Mouse (Mus musculus): ENCODE measurements around the gene Cntnap2. TPM values are rescaled to one million over a fixed set of nuclear protein-coding genes. Genes with fewer than 3 reads are reported as not detected.

The Cntnap2 gene
- polyA plus RNA-seq, 1 experiment from 2014 or later, result 0.48 TPM

DNA sequence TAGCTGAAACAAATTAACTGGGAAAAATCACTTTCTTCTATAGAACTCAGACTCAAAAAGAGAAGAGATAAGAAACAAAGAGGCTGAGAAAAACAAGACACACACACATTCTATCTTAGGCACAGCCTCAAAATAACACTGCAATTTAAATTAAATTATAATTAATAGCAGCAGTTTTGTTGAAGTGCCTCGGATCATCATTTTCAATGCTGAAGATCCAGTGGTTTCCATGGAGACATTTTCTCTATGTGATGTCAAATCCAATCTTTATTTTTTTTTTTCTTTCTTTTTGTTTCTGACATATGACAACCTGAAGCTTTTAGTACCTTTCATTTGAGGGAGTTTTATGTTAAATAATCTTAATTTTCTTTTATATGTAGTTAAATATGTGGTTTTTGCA lies 2228.6 kb downstream of the Cntnap2 start:
- DNase-seq (ENCODE audit: low spot score), result no peak

DNA sequence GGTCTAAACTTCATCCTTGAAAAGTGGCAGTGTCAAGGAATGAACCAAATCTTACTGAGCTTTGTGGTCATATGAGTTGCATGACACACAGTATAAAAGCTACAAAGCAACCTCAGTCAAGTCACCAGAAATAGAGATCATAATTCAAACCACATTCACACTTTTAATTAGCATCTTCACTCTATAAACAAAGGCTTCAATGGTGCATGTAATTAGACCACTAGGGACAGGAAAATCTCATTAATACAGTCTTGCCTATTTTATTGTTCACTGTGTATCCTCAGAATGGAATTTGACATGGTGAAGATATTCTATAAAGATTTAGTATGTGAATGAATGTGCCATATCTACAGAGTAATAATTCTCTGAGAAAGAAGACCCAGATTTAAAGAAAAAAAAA lies 2232.8 kb downstream of the Cntnap2 start:
- DNase-seq (ENCODE audit: low spot score), result no peak

DNA sequence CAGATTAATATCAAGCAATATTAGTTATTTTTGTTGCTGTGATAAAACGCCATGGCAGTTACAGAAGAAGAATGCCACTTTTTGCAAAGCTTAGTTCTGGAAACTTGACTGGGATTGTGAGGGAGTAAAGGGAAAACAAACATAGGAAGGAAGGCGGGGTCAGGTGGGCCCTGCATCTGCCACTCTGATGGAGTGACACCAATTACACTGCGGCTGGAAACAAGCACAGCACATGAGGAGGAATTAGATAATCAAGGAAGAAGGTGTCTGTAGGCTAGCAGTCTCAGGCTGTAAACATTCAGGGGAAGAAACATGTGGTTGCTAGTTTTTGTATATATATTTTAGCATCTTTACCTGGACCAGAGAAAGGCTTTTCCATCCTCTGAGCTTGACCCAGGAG lies 2233.3 kb downstream of the Cntnap2 start:
- no peak for DNase-seq (ENCODE audit: low spot score)

DNA sequence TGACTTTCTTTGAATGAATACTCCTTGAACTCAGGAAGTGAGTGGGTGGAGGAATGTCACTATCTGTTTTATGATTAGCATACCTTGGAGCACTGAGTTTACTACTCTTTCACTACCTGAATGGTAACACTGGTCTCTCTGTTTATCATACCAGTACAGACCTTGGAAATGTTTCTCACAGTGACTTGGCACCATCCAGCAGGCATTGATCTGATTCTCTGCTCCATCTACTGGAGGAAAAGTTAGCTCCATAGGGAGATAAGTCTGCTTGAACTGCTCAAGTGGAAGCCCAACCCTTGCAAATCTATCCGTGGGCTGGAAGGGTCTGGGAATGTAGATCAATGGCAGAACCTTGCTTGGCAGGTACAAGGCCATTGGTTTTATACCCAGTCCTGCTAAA lies 2235.3 kb downstream of the Cntnap2 start:
- no peak for DNase-seq (ENCODE audit: low spot score)

DNA sequence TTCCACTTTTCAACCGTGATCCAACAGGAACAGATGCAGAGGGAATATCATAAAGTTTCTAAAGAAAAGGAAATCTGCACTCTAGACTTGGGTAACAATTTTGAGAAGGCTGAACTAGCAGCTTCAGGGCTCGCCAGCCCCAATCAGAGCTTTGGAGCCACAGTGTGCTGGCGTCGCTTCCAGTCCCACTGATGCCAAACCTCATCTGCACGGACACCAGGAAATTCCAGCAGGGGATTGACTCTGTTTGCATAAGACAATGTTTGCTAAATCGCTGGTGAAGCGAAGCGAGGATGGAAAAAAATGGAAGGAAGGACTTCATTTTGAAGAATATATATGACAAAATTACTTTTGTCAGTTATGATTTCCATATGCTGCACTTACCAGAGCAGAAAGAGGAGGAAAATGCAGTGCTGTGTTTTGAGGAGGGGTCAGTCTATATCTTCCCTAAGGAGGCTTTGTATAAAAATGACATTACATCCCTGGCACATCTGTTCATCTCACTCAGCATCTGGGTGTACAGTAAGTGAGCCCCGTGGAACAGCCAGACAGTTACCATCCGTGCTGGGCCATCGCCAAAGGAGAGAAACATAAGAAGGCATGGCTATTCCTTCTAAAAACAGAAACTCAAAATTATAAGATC lies 2245.8 kb downstream of the Cntnap2 start:
- no peak for DNase-seq (ENCODE audit: low spot score)

DNA sequence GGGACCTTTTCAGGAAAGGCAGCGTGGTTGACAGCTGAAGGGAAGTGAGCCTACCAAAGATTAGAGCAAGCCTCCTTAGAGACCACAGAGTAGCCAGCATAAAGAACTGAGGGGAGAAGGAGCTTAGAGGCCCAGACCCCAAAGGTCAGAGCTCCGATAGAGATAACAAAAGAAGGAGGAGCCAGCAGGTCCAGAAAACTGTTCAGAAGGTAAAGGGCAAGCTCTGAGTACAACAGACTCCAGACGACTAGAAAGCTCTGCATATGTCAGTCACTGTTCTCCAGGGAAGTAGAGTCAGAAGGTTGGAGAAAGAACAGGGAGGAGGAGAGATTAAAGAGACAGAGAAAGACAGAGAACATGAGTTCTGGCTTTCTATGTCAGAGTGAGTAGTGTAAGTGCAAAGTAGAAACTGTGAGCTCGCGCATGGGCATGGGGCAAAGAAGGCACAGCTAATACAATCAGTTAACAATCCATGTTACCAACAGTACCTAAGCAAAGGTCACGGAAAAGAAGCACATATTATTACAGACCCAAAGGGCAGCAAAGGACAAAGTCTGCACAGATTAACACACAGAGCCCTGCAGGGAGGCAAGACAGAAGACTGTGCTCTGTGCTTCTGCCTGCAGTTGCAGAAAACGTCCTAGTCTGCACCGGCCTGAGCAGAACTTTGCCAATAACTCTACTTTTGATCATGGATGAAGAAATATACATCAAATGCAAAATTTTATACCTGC lies 2247.1 kb downstream of the Cntnap2 start:
- DNase-seq (ENCODE audit: low spot score), result no peak

DNA sequence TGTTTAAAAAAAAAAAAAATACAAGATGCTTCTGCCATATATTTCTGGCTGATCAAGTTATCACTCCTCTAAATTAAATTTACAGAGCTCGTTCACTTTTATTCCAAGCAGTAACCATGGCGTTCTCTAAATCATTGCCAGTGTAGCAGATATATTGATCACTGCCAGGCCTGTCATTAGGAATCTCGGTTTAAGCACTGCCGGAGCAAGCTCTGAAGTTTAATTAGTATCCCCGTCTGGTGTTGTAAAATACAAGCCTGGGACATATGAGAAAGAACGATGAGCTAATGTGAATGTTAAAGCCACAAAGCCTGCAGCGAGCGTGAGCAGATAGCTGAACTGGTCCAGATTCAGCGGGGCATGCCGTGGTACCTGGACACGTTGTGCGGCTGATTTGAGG lies 2247.8 kb downstream of the Cntnap2 start:
- DNase-seq (ENCODE audit: low spot score), result no peak

DNA sequence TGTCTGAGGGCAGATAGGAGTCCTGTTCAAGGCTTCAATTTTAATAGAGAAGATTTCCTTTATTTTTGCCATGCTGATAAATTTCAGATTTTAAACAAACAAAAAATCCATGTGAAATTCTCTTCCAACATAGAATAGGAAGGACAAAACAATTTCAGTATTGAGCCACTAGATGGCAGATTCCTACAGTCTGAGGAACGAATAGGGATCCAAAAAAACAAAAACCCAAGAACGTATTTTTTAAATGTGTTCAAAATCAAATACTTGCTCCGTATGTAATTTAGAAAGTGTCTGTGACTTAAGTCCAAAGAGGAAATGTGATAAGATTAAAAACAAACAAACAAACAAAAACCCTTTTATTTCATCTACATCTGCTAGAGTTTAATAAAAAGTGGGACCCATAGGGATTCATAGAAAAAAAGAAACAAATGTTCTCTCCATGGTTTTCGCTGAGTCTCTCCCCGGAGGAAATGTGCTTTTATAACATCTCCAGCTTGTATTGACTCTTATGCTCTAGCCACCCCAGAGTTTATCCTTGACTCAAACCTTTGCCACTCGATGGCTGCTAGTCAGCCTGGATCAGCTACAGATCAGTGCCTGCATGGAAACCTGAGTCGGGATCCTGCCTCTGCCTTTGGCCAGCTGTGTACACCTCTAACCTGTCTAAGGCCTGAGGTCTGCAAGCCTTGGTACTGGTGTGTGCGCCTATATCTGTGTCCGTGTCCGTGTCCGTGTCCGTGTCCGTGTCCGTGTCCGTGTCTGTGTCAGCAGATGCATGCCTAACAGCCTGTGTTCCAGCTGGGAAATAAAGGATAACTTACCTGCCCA lies 2255.6 kb downstream of the Cntnap2 start:
- DNase-seq (ENCODE audit: low spot score), result peak; percentile 56

DNA sequence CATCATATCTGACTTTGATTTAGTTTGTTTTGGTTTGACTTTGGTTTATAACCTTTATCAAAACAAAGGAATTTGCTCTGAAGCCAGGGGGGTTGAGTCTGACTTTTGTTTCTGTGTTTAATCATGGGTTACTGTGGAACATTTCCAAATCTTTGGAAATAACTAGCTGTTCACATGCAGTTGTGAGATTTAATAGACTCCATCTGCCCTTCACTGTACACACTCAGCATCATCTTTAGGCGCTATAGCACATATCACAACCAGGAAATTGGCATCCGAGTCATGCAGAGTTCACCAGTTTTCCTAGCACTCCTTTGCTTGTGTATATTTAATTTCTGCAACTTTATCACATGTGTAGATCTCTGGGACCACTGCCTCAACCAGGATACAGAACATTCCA lies 2256.3 kb downstream of the Cntnap2 start:
- no peak for DNase-seq (ENCODE audit: low spot score)

DNA sequence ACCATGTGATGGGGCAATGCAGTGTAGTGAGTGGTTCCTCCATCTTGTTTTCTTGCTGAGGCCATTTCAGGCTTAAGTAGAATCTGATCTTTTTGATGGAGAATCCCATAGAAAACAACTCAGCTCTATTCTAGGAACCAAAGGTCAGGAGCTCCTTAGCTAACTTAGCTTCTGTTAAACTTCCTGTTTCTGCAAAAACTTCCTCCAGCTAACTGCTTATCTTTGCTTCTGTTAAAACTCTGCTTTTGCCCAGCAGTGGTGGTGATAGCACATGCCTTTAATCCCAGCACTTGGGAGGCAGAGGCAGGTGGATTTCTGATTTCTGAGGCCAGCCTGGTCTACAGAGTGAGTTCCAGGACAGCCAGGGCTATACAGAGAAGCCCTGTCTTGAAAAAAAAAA lies 2258.1 kb downstream of the Cntnap2 start:
- DNase-seq (ENCODE audit: low spot score), result no peak

DNA sequence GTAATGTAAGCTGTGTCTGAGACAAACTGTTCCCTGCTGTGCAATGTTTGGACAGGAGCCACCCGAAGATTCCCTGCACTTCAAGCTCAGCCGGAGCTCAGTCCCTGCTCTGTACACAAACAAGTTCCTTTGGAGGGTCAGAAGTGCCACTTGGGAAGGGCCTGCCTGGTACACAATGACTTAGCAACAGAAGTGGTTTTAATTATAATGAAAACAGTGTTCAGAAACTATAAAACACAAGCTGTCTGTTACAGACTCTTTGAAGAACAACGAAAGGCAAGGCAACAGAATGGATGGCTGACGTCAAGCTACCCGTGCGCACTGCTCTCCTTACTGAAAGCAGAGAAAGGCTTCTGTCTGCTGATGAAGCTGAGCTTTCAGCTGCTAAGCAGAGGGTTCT lies 2259.5 kb downstream of the Cntnap2 start:
- DNase-seq (ENCODE audit: low spot score), result no peak

DNA sequence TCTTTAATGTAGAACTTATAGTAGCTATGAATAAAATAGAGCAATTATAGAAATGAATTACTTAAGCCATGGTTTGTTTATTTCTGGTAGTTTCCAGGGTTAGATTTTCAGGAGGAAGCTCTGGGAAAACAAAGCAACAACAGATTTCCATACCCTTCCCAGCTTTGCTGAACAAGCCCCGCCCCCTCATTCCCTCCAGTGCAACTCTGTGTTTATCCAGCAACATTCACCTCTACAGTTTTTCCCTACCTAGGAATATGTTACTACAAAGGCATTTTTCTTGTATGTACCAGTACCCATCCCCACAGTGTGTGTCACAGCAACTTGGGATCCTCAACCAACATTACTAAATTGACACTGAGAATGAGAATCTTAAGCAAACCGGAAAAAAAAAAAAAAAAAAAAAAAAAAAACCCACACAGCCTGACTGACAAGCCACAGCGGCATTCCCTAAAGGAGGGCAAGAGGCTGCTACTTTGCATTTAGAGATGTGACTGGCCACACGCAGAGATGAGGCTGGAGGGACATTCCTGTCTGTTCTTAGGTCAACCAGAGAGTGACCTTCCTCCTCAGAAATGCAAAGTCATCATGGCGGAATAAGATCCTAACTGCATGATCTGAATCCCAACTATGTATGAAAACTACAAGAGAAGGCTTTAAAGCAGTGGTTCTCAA lies 2260.3 kb downstream of the Cntnap2 start:
- no peak for DNase-seq (ENCODE audit: low spot score)

DNA sequence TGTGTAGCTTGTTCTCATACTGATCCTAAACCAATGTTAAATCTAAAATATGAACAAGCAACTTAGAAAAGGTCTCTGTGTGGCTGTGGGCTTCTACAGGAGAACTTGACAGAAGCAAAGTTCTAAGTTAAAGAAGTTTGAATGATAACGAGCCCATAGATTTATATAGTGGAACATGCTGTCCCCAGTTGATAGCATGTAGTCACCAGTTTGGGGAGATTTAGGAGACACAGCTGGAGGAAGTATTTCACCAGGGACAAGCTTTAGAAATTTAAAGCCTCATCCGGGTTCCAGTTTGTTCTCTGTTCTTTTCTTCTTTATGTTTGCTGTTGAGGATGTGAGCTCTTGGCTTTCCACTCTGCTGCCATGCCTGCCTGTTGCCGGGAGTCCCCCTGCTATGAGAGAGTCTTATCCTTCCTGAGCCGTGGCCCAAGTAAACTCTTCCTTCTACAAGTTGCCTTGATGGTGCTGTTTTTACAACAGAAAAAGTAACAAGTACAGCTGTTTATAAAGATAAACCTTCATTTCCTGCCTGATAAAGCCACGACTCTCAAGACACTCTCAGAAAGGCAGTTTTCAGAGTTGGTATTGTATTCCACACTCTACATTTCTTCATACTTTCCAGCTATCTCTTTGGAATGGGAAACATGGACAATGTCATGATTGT lies 2264.1 kb downstream of the Cntnap2 start:
- DNase-seq (ENCODE audit: low spot score), result no peak

DNA sequence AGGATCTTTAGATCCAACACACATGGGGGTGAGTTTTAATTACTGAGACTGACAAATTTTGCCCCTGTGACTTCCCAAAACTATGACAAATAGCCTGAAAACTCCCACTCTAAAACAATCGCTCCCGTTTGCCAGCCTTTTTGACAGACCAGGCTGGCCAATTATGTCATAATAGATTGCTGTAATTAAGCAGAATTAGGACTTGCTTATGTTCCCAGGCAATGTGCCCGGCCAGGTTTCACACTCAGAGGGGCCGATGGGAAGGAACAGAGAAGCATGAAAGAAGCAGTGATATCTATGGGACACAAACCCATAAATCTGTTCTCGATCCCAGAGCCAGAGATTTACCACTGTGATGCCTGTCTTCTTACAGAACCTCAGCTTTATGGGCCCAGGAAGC lies 2264.7 kb downstream of the Cntnap2 start:
- no peak for DNase-seq (ENCODE audit: low spot score)

DNA sequence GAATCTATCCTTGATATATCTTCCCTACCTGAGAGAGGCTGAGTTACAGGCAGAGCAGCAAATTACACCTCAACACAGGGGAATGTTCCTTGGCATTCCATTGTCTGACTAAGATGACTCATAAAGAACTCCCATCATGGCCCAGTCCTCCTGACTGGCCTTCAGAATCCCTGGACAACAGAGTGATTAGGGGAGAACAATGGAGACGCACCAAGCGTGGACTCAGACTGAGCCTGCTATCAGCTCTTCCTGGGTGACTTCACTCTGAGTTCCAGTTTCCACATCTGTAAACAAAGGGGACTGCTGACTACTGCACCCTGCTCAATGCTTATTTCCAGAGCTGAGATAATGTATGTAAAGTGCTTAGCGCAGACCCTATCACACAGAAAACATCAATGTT lies 2269.1 kb downstream of the Cntnap2 start:
- DNase-seq (ENCODE audit: low spot score), result no peak

DNA sequence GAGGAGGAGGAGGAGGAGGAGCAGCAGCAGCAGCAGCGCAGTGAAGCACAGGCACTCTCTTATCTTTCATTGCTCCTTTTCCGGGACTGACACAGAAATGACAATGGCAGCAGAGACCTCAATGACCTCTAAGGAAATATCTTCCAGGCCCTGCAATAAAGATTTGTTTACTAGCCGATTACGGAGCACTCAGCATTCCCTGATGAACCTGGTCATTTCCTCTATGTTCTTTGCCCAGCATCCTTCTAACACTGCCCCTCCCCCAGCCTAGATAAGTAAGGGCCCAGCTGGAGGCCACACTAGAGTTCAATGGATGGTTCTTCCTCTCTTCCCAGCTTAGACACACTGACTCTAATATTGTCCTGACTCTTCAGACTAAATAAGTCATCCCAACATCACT lies 2270.1 kb downstream of the Cntnap2 start:
- DNase-seq (ENCODE audit: low spot score), result no peak

DNA sequence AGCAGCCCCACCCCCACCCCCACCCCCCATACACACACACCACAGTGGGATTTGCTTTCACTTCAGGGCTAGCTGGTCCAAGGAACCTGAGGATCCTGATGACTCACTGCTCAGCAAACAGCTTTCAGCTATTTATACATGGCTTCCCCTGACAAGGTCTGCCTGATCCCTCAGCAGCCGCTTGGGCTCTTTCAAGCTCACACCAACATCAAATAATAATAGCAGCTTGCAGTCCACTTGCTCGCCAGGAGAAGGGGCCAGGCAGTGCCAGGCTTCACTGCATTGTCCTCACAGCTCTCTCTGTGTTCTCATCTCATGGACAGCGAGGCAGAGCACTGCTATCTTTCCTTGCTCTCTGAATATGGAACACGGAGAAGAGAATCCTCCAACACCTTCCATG lies 2273.9 kb downstream of the Cntnap2 start:
- no peak for DNase-seq (ENCODE audit: low spot score)

DNA sequence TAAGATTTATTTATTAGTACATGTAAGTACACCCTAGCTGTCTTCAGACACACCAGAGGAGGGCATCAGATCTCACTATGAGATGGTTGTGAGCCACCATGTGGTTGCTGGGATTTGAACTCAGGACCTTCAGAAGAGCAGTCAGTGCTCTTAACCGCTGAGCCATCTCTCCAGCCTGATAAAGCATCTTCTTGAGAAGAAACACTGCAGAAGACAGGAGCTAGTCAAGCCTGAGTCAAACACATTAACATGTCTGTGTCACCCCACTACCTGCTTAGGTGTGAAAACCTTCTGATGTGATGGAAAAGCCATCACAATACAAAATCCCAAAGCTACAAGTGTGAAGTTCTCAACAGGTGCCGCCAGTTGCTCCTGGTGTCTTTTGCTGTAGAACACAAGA lies 2275.2 kb downstream of the Cntnap2 start:
- no peak for DNase-seq (ENCODE audit: low spot score)

DNA sequence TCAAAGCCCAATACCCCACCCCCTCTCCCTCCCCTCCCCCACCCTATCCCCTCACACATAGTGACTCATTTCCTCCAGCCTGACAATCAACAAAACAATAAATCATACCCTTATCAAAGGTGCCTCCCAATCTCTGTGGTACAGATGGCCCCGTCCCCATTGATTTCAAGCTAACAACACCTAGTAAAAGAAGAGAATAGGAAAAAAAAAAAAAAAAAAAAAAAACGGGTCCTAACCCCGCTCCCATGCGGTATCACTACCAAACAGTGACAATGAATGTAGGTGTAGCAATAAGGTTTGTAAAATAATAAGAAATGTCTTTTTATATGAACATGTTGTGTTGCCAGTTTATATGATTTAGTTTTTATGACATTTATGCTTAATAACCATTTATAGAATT lies 2278.1 kb downstream of the Cntnap2 start:
- no peak for DNase-seq (ENCODE audit: low spot score)

DNA sequence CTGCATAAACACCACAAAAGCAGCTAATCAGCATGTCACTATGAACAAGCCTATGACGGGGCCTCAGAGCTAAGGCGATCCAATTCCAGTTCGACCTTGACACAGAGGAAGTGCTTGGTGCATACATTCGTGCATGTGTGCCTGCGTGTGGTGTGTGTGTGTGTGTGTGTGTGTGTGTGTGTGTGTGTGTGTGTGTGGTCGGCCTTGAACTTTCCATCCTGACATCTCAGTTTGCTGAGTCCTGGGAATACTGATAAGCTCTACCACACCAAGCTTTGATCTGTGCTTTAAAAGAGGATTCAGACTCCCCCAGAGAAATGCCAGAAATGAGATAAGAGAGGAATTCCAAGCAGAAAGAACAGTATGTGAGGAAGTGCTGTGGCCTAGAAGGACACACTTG lies 2279.0 kb downstream of the Cntnap2 start:
- DNase-seq (ENCODE audit: low spot score), result no peak

DNA sequence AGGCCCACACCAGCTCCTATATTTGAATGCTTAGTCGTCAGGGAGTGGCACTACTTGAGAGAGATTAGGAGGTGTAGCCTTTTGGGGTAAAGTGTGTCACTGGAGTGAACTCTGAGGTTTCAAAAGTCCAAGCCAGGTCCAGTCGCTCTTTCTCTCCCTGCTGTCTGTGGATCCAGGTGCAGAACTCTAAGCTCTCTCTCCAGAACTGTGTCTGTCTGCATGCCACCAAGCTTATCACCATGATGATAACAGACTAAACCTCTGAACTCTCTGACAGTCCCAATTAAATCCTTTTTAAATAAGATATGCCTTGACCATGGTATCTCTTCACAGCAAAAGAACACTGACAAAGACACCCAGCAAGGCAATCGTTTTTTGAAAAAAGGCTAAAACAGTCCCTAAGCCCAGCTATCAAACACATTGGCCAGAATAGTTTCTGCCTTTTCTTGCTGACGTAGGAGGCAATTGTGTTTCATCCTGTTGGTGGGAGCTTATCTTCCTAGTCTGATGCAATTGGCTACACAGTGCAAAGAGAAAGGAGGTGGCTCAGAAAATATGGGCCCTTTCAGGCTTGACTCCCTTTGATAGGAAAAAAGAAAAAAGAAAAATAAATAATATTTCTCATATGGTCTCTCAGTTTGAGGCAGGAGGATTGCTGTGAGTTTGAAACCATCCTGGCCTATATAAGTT lies 2281.8 kb downstream of the Cntnap2 start:
- DNase-seq (ENCODE audit: low spot score), result no peak

Measured in thymus, postnatal 0 days (tissue).